Mouse (Mus musculus): ENCODE results near the gene Stab2. TPM values are rescaled to one million over a fixed set of nuclear protein-coding genes. Genes with fewer than 3 reads are reported as not detected.

Gene Stab2
- total and polyA plus RNA-seq, 3 experiments: 0.09 TPM; not detected in 2

DNA sequence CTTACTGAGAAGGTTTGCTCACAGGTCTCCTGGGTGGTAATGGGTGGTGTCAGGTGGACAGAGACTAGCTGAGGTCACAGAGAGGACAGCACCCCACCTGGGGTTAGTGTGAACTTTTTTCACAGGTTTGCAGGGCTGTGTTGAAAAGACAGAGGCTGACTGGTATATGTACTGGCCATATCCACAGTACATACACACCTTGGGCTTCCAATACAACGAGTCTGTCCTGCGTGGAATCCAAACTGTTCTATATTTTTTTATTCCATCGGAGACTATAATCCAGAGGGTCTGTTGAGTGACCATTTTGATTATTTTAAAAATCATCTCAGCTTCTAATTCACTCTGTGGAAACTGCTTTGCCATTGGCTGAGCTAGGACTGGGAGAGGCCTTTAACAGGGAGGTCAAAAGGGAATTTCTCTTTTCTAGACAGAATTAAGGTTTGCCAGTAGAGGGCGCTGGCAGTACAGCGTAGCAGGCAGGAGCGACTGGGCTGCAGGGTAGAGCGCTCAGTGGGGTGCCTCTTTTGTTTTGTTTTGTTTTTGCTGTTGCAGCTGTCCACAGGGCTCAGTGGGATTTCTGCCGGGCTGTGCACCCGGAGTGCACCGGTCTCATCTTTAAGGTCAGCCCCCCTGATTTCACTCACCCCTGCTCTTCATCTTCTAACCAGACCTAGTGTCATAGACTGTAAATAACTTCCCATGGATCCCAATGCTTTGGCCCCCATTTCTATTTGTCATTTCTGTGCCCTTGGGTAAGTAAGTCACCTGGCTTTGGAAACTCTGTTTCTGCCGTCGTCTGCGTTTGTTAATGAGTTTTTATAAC, 35.9 kb downstream of the Stab2 start:
- Histone ChIP-seq H3K36me3 (replicated peaks in 1 of 2; ENCODE audit: control insufficient read depth in 1 of 2, insufficient read depth in 1 of 2, low read length in 1 of 2) (no peaks in the 10 kb centered on the region), H3K27ac (ENCODE audit: insufficient read depth, low read depth) (no peak overlapping the region), H3K27me3 (replicated peaks) (peaks cover 5% of the 10 kb centered on the region), H3K79me2 (replicated peaks; ENCODE audit: control insufficient read depth, extremely low read depth, insufficient read depth, poor library complexity, severe bottlenecking) (no peaks in the 10 kb centered on the region), H3K4me1 (ENCODE audit: control insufficient read depth in 1 of 2, insufficient read depth in 2 of 2) (peaks cover 0 to 3% of the 10 kb centered on the region in 2 experiments; a peak in 1 of 4 replicates), H3K4me2 (ENCODE audit: insufficient read depth, low read depth, poor library complexity, severe bottlenecking) (peak overlapping the region; percentile 51; the same call in 1 of the 2 replicates), H3K9ac (ENCODE audit: insufficient read depth, low read depth) (no peak overlapping the region), H3K4me3 (replicated peaks in 1 of 3; ENCODE audit: low read depth in 2 of 3, low read length in 2 of 3, poor library complexity in 1 of 3) (no peak overlapping the region), H3K9me3 (replicated peaks; ENCODE audit: low read length) (no peaks in the 10 kb centered on the region)
- in situ Hi-C loops (cut with MboI; ENCODE audit: low pct_ligation_motif_present, low pct_unique_long_range_greater_than_20kb, low sequenced_read_pairs): no loop called here
- TF ChIP-seq MAZ (IDR thresholded peaks at IDR 0.05; ENCODE audit: low read depth, low read length) (no peak), USF1 (IDR thresholded peaks at IDR 0.05; ENCODE audit: low read depth, low read length) (no peak), MXI1 (IDR thresholded peaks at IDR 0.05; ENCODE audit: low read depth, low read length) (no peak), USF2 (conservative IDR thresholded peaks at IDR 0.05; ENCODE audit: low read depth, low read length) (no peak), JUND (conservative IDR thresholded peaks at IDR 0.05; ENCODE audit: low read depth, low read length) (no peak), IRF4 (IDR thresholded peaks at IDR 0.05; ENCODE audit: low read depth, low read length) (no peak), MAX (IDR thresholded peaks at IDR 0.05; ENCODE audit: low read length) (no peak), GABPA (IDR thresholded peaks at IDR 0.05; ENCODE audit: insufficient replicate concordance, low read depth, low read length) (no peak), ELF1 (IDR thresholded peaks at IDR 0.05; ENCODE audit: low read depth, low read length) (no peak), MAFK (IDR thresholded peaks at IDR 0.05; ENCODE audit: insufficient replicate concordance, low read length) (no peak), EP300 (IDR thresholded peaks at IDR 0.05; ENCODE audit: low read length) (no peak), RAD21 (IDR thresholded peaks at IDR 0.05; ENCODE audit: low read depth, low read length) (peak; percentile 66), CHD1 (IDR thresholded peaks at IDR 0.05; ENCODE audit: low read depth, low read length) (no peak), SIN3A (IDR thresholded peaks at IDR 0.05; ENCODE audit: low read length) (no peak), BHLHE40 (IDR thresholded peaks at IDR 0.05; ENCODE audit: low read depth, low read length) (no peak), POLR2AphosphoS2 (IDR thresholded peaks at IDR 0.05; ENCODE audit: low read depth, low read length) (no peak), POLR2A (IDR thresholded peaks at IDR 0.05; ENCODE audit: low read depth, low read length) (no peak), UBTF (IDR thresholded peaks at IDR 0.05; ENCODE audit: low read depth, low read length) (no peak), RCOR1 (conservative IDR thresholded peaks at IDR 0.05; ENCODE audit: low read depth, low read length) (no peak), ZMIZ1 (IDR thresholded peaks at IDR 0.05; ENCODE audit: low read depth, low read length) (no peak), SMC3 (IDR thresholded peaks at IDR 0.05; ENCODE audit: low read depth, low read length) (peak; percentile 33; the same call in 1 of the 2 replicates), CTCF (conservative IDR thresholded peaks at IDR 0.05 in 1 of 2, IDR thresholded peaks at IDR 0.05 in 1 of 2; ENCODE audit: low read depth in 2 of 2, low read length in 2 of 2) (peak; percentile 56 to 75), KAT2A (IDR thresholded peaks at IDR 0.05; ENCODE audit: insufficient replicate concordance, low read length) (no peak), NRF1 (IDR thresholded peaks at IDR 0.05; ENCODE audit: low read depth, low read length) (no peak), NELFE (IDR thresholded peaks at IDR 0.05; ENCODE audit: low read depth, low read length) (no peak), ZC3H11A (IDR thresholded peaks at IDR 0.05; ENCODE audit: low read depth, low read length) (no peak)
- peak; percentile 65 for DNase-seq (ENCODE audit: extremely low read depth)
- dilution Hi-C loops (cut with MboI; ENCODE audit: extremely low pct_ligation_motif_present, extremely low pct_unique_long_range_greater_than_20kb, low sequenced_read_pairs): no loop called here
